Mouse (Mus musculus) thymus, postnatal 14 days (tissue): Measurements from ENCODE around the gene 1700003H04Rik.

Experiments
- DNase-seq: peaks from one replicate; pipeline ENCODE4 v3.0.0; 2021

The 1700003H04Rik gene

GRCm38 (mm10) chr3:124581001-124581400 lies at the start of gene 1700003H04Rik:
Gene 1700003H04Rik (minus strand): TSS chr3:124581101.
- no peak for DNase-seq

- DNase-seq, result no peak
These were observed 42.1 kb upstream of the 1700003H04Rik start for GRCm38 (mm10) chr3:124623031-124623430.

GRCm38 (mm10) chr3:124613287-124613686 lies 32.4 kb upstream of the 1700003H04Rik start:
- no peak for DNase-seq

GRCm38 (mm10) chr3:124609956-124610355 lies 29.1 kb upstream of the 1700003H04Rik start:
- no peak for DNase-seq

GRCm38 (mm10) chr3:124606021-124606517 lies 25.2 kb upstream of the 1700003H04Rik start:
- DNase-seq, result no peak

- DNase-seq, result no peak
These were observed 24.6 kb upstream of the 1700003H04Rik start for GRCm38 (mm10) chr3:124605518-124605917.

GRCm38 (mm10) chr3:124597789-124598188 lies 16.9 kb upstream of the 1700003H04Rik start:
- DNase-seq, result no peak

- DNase-seq, result no peak
These were observed 6.6 kb upstream of the 1700003H04Rik start for GRCm38 (mm10) chr3:124587534-124587933.

GRCm38 (mm10) chr3:124585761-124586160 lies 4.9 kb upstream of the 1700003H04Rik start:
- DNase-seq, result no peak

- no peak for DNase-seq
These were observed 23.6 kb downstream of the 1700003H04Rik start for GRCm38 (mm10) chr3:124557317-124557716.

GRCm38 (mm10) chr3:124555963-124556362 lies 24.9 kb downstream of the 1700003H04Rik start:
- no peak for DNase-seq

- no peak for DNase-seq
These were observed 25.8 kb downstream of the 1700003H04Rik start for GRCm38 (mm10) chr3:124555092-124555491.

GRCm38 (mm10) chr3:124548898-124549297 lies 32.0 kb downstream of the 1700003H04Rik start:
- no peak for DNase-seq

- no peak for DNase-seq
These were observed 42.6 kb downstream of the 1700003H04Rik start for GRCm38 (mm10) chr3:124538260-124538659.

- no peak for DNase-seq
These were observed 44.3 kb downstream of the 1700003H04Rik start for GRCm38 (mm10) chr3:124536602-124537001.

GRCm38 (mm10) chr3:124518786-124519185 lies 62.1 kb downstream of the 1700003H04Rik start:
- no peak for DNase-seq
